7 mouse cellular contexts compared by ENCODE assay signal in genomic region chr17:46645561-46646321, GRCm38 (mm10). TPM values are rescaled to one million over a fixed set of nuclear protein-coding genes. Genes with fewer than 3 reads are reported as not detected.
A peak's percentile ranks its signal among the peaks of the same experiment; 100 is the strongest.
DNase-seq lines count a peak whose midpoint lies in the region; ATAC-seq lines count a peak whose summit lies in the region.

Klc4 (minus strand) TSS chr17:46646022.
Mrpl2 (plus strand) TSS chr17:46646229.

- H3K36me3 ChIP-seq in embryonic facial prominence, embryonic 12.5 days: peaks cover 28% of the 10 kb centered on the region
- no peaks in the 10 kb centered on the region for H3K36me3 ChIP-seq in limb, embryonic 11.5 days (ENCODE audit: control insufficient read depth, insufficient read depth, low read length)
- peaks cover 27% of the 10 kb centered on the region for H3K36me3 ChIP-seq in midbrain, embryonic 14.5 days (ENCODE audit: control insufficient read depth, insufficient read depth, low read length)

- peaks cover 25% of the 10 kb centered on the region for H3K4me1 ChIP-seq in embryonic facial prominence, embryonic 12.5 days
- peaks cover 11% of the 10 kb centered on the region; the same call in 1 of the 2 replicates for H3K4me1 ChIP-seq in limb, embryonic 11.5 days (ENCODE audit: control insufficient read depth, insufficient read depth, low read length)
- peaks cover 25% of the 10 kb centered on the region for H3K4me1 ChIP-seq in midbrain, embryonic 14.5 days (ENCODE audit: control insufficient read depth, insufficient read depth, low read length)

- no peaks in the 10 kb centered on the region for H3K9me3 ChIP-seq in embryonic facial prominence, embryonic 12.5 days
- H3K9me3 ChIP-seq in limb, embryonic 11.5 days (ENCODE audit: control insufficient read depth, low read length): no peaks in the 10 kb centered on the region
- no peaks in the 10 kb centered on the region for H3K9me3 ChIP-seq in midbrain, embryonic 14.5 days (ENCODE audit: control insufficient read depth, low read length)

- H3K4me2 ChIP-seq in embryonic facial prominence, embryonic 12.5 days (replicated peaks): peak within 1 kb of the TSS; percentile 83
- peak within 1 kb of the TSS; percentile 91 for H3K4me2 ChIP-seq in limb, embryonic 11.5 days (ENCODE audit: low read depth, severe bottlenecking)
- H3K4me2 ChIP-seq in midbrain, embryonic 14.5 days (ENCODE audit: low read length): peak within 1 kb of the TSS; percentile 95

- peak within 1 kb of the TSS; percentile 72 for H3K27ac ChIP-seq in embryonic facial prominence, embryonic 12.5 days
- H3K27ac ChIP-seq in limb, embryonic 11.5 days (replicated peaks; ENCODE audit: low read depth, low read length): 0 out of 2 replicates have a peak within 1 kb of the TSS, but pooled peaks have one; percentile 36
- H3K27ac ChIP-seq in midbrain, embryonic 14.5 days (replicated peaks; ENCODE audit: low read depth, low read length): peak within 1 kb of the TSS; percentile 89

- H3K27me3 ChIP-seq in embryonic facial prominence, embryonic 12.5 days: no peaks in the 10 kb centered on the region
- H3K27me3 ChIP-seq in limb, embryonic 11.5 days (ENCODE audit: control insufficient read depth, insufficient read depth, low read length): no peaks in the 10 kb centered on the region
- no peaks in the 10 kb centered on the region for H3K27me3 ChIP-seq in midbrain, embryonic 14.5 days (ENCODE audit: control insufficient read depth, insufficient read depth, low read length)

- peak within 1 kb of the TSS; percentile 78 for H3K4me3 ChIP-seq in embryonic facial prominence, embryonic 12.5 days
- peak within 1 kb of the TSS; percentile 91 for H3K4me3 ChIP-seq in limb, embryonic 11.5 days (ENCODE audit: low read depth, low read length)
- H3K4me3 ChIP-seq in midbrain, embryonic 14.5 days (replicated peaks; ENCODE audit: low read depth, low read length): peak within 1 kb of the TSS; percentile 72

- peak; percentile 97 for DNase-seq in adrenal gland, postnatal 25 days
- DNase-seq in heart, adult 11 months: peak; percentile 100
- DNase-seq in kidney, adult 18-20 months: peak; percentile 100
- peak; percentile 100 for DNase-seq in limb, embryonic 11.5 days (ENCODE audit: low spot score)
- DNase-seq in midbrain, embryonic 14.5 days: peak; percentile 98
- peak; percentile 97 to 98 for DNase-seq in spleen, adult 18-20 months

- WGBS in embryonic facial prominence, embryonic 12.5 days: under 1% methylated on average over 52 of the region's 53 CpGs
- under 1% methylated on average over 53 of the region's 53 CpGs for WGBS in limb, embryonic 11.5 days
- WGBS in midbrain, embryonic 14.5 days: under 1% methylated on average over 53 of the region's 53 CpGs

- peak within 1 kb of the TSS; percentile 74 for H3K9ac ChIP-seq in embryonic facial prominence, embryonic 12.5 days
- peak within 1 kb of the TSS; percentile 70 for H3K9ac ChIP-seq in limb, embryonic 11.5 days (ENCODE audit: low read length)
- H3K9ac ChIP-seq in midbrain, embryonic 14.5 days (replicated peaks; ENCODE audit: low read length): peak within 1 kb of the TSS; percentile 73

- ATAC-seq in embryonic facial prominence, embryonic 12.5 days (ENCODE audit: insufficient number of reproducible peaks, insufficient read depth, low FRiP score, low TSS enrichment): peak; percentile 49
- peak; percentile 67 for ATAC-seq in limb, embryonic 11.5 days (ENCODE audit: insufficient number of reproducible peaks, low FRiP score, low TSS enrichment, low read depth)
- ATAC-seq in midbrain, embryonic 14.5 days (ENCODE audit: low FRiP score, low TSS enrichment): peak; percentile 70

RNA-seq across cellular contexts. Expression of gene Klc4, which starts in this region (rescaled TPM):
- 38.4 and 49.7 TPM in 2 replicates for total RNA-seq in adrenal gland, postnatal 25 days (2021)
- polyA plus RNA-seq in embryonic facial prominence, embryonic 12.5 days (2016; fragmentation: Nextera tagmentation; extraction: Ambion mirVana): 28.5 and 29.8 TPM in 2 replicates
- polyA plus RNA-seq in limb, embryonic 11.5 days (2014; fragmentation: Nextera tagmentation; extraction: Ambion mirVana): 23.8 and 25.7 TPM in 2 replicates
- polyA plus RNA-seq in midbrain, embryonic 14.5 days (2014; fragmentation: Nextera tagmentation; extraction: Ambion mirVana): 32.8 and 33.4 TPM in 2 replicates

RNA-seq across cellular contexts. Expression of gene Mrpl2, which starts in this region (rescaled TPM):
- 96.4 and 119 TPM in 2 replicates for total RNA-seq in adrenal gland, postnatal 25 days (2021)
- polyA plus RNA-seq in embryonic facial prominence, embryonic 12.5 days (2016; fragmentation: Nextera tagmentation; extraction: Ambion mirVana): 98.1 and 102 TPM in 2 replicates
- polyA plus RNA-seq in limb, embryonic 11.5 days (2014; fragmentation: Nextera tagmentation; extraction: Ambion mirVana): 106 and 126 TPM in 2 replicates
- polyA plus RNA-seq in midbrain, embryonic 14.5 days (2014; fragmentation: Nextera tagmentation; extraction: Ambion mirVana): 73.2 and 78.0 TPM in 2 replicates

Comparison
In these comparisons a context has a peak if more than half of its experiments do, and no peak if none do; other contexts are left out.
1. Peak in every context shown above with its lines: DNase-seq, ATAC-seq, H3K4me3 ChIP-seq and H3K27ac ChIP-seq.
2. H3K27ac ChIP-seq: peak in every context shown above with its lines; median percentile 89 in midbrain, embryonic 14.5 days; 72 in embryonic facial prominence, embryonic 12.5 days; 36 in limb, embryonic 11.5 days.